Mouse (Mus musculus): ENCODE results near the gene Rwdd2a. TPM values are rescaled to one million over a fixed set of nuclear protein-coding genes. Genes with fewer than 3 reads are reported as not detected.

Gene Rwdd2a
- polyA plus RNA-seq, 1 experiment from 2014 or later: 3.6 TPM

Other genes starting within 250 kb of the Rwdd2a start
- gene Ube2cbp, start 107.0 kb upstream of the Rwdd2a start, polyA plus RNA-seq (2014; fragmentation: Nextera tagmentation; extraction: Ambion mirVana): 6.9 and 8.3 TPM in 2 replicates
- gene Dop1a, start 104.8 kb upstream of the Rwdd2a start, polyA plus RNA-seq (2014; fragmentation: Nextera tagmentation; extraction: Ambion mirVana): 16.5 and 16.9 TPM in 2 replicates
- 35.7 and 39.4 TPM in 2 replicates for gene Pgm3, start 149 bp upstream of the Rwdd2a start, polyA plus RNA-seq (2014; fragmentation: Nextera tagmentation; extraction: Ambion mirVana)
- 15.8 and 18.2 TPM in 2 replicates for gene Me1, start 124.0 kb downstream of the Rwdd2a start, polyA plus RNA-seq (2014; fragmentation: Nextera tagmentation; extraction: Ambion mirVana)
- 1.9 TPM in 2 replicates for gene Prss35, start 171.7 kb downstream of the Rwdd2a start, polyA plus RNA-seq (2014; fragmentation: Nextera tagmentation; extraction: Ambion mirVana)